ENCODE assay signal across 11 mouse cellular contexts in the genomic region with DNA sequence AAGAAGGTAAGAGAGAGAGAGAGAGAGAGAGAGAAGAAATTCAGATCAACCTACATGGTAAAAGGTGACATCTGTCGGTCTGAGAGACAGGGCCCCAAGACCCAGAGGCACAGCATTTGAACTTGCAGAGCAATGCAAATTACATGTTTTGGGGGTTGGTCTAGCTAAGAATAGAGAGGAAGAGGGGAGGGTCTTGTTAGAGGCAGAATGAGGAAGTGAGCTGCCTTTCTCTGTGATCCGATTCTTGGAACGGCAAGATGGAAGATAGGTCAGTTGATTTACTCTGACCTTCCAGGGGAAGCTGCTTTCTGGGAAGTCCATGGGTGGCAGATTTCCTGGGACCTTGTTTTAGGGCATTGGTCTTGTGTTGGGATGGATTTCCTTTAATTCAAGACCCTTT. TPM values are rescaled to one million over a fixed set of nuclear protein-coding genes. Genes with fewer than 3 reads are reported as not detected.
DNase-seq lines count a peak whose midpoint lies in the region; ATAC-seq and TF ChIP-seq lines count a peak whose summit lies in the region.
"Had no signal": no experiment of that assay in that cellular context is flagged by ENCODE, and none has a peak within 500 bp of the region (broad histone marks: within the 10 kb centered on the region; RNA-seq: fewer than 3 reads in every experiment).

No protein-coding gene starts in this region.

- no peak overlapping the region for H3K27ac ChIP-seq in liver, embryonic 12.5 days
- H3K27ac ChIP-seq: forebrain, embryonic 12.5 days; limb, embryonic 12.5 days; neural tube, embryonic 12.5 days had no signal

- peaks cover 43% of the 10 kb centered on the region for H3K4me1 ChIP-seq in G1E (ENCODE audit: insufficient read depth, low read depth, low read length)
- H3K4me1 ChIP-seq in liver, embryonic 12.5 days = peaks cover 25% of the 10 kb centered on the region
- H3K4me1 ChIP-seq: neural tube, embryonic 12.5 days had no signal

- peak overlapping the region; percentile 69 for H3K4me3 ChIP-seq in G1E (ENCODE audit: low read depth, low read length)
- H3K4me3 ChIP-seq in liver, embryonic 12.5 days = peak overlapping the region; percentile 25
- H3K4me3 ChIP-seq: forebrain, embryonic 12.5 days; limb, embryonic 12.5 days; neural tube, embryonic 12.5 days had no signal

- DNase-seq in A20 (ENCODE audit: low read depth, low spot score) (peak; percentile 91), G1E (ENCODE audit: low spot score) (peak; percentile 77)
- DNase-seq in kidney, adult 9 months = no peak
- no peak for DNase-seq in adrenal gland, postnatal 10 days
- DNase-seq in urinary bladder, adult 18-20 months (ENCODE audit: low spot score in 2 of 2) = no peak
- DNase-seq: cerebellum, postnatal 36 days had no signal

- TF ChIP-seq CTCF in G1E (IDR thresholded peaks at IDR 0.05; ENCODE audit: low read depth, low read length) = no peak

- H3K9me3 ChIP-seq in G1E (replicated peaks) = no peaks in the 10 kb centered on the region
- no peaks in the 10 kb centered on the region for H3K9me3 ChIP-seq in liver, embryonic 12.5 days (replicated peaks)
- H3K9me3 ChIP-seq: forebrain, embryonic 12.5 days; limb, embryonic 12.5 days; neural tube, embryonic 12.5 days had no signal

- WGBS in liver, embryonic 12.5 days (ENCODE audit: insufficient replicate concordance) = 12% methylated on average over 3 of the region's 3 CpGs

- peaks cover 27% of the 10 kb centered on the region for H3K36me3 ChIP-seq in G1E (replicated peaks)
- H3K36me3 ChIP-seq in liver, embryonic 12.5 days = no peaks in the 10 kb centered on the region
- H3K36me3 ChIP-seq: forebrain, embryonic 12.5 days; limb, embryonic 12.5 days; neural tube, embryonic 12.5 days had no signal

- peaks cover 10% of the 10 kb centered on the region for H3K27me3 ChIP-seq in G1E (ENCODE audit: insufficient read depth, low read length)
- H3K27me3 ChIP-seq in liver, embryonic 12.5 days (replicated peaks) = peaks cover 2% of the 10 kb centered on the region
- H3K27me3 ChIP-seq: neural tube, embryonic 12.5 days had no signal

- no peak overlapping the region for H3K9ac ChIP-seq in liver, embryonic 12.5 days
- H3K9ac ChIP-seq: forebrain, embryonic 12.5 days; limb, embryonic 12.5 days; neural tube, embryonic 12.5 days had no signal

- peak overlapping the region; percentile 48 for H3K4me2 ChIP-seq in liver, embryonic 12.5 days
- H3K4me2 ChIP-seq: forebrain, embryonic 12.5 days; limb, embryonic 12.5 days; neural tube, embryonic 12.5 days had no signal

- ATAC-seq in G1E (ENCODE audit: extremely low read depth, insufficient number of reproducible peaks, low FRiP score, poor library complexity, severe bottlenecking) = peak; percentile 78
- no peak for ATAC-seq in liver, embryonic 12.5 days
- peak; percentile 88 for ATAC-seq in neutrophil, adult 5-6 weeks (ENCODE audit: extremely low read depth, insufficient number of reproducible peaks, low FRiP score, poor library complexity, severe bottlenecking)

RNA-seq across cellular contexts. Expression of a gene that starts 15.7 kb away (rescaled TPM):
- 46.2 and 49.1 TPM in 2 replicates for total RNA-seq in G1E (2014; fragmentation: Nextera tagmentation)
- 53.7 and 60.5 TPM in 2 replicates for total RNA-seq in G1E (2017)
- 131 and 149 TPM in 2 replicates for polyA plus RNA-seq in G1E (2012)
- 3.2 and 4.8 TPM in 2 replicates for polyA plus RNA-seq in liver, embryonic 12.5 days (2016; fragmentation: Nextera tagmentation; extraction: Ambion mirVana)
- 162 and 169 TPM in 2 replicates for total RNA-seq in neutrophil, adult 5-6 weeks (2017)
- total RNA-seq in adrenal gland, postnatal 10 days (2021) = 1 to 10 TPM; 1.8 to 2.5 TPM

RNA-seq across cellular contexts. Expression of a gene that starts 32.6 kb away (rescaled TPM):
- 63.4 and 70.7 TPM in 2 replicates for total RNA-seq in G1E (2014; fragmentation: Nextera tagmentation)
- 34.7 and 52.1 TPM in 2 replicates for total RNA-seq in G1E (2017)
- polyA plus RNA-seq in G1E (2012) = 23.3 and 37.8 TPM in 2 replicates
- 28.5 and 30.8 TPM in 2 replicates for polyA plus RNA-seq in liver, embryonic 12.5 days (2016; fragmentation: Nextera tagmentation; extraction: Ambion mirVana)
- 55.9 and 94.3 TPM in 2 replicates for total RNA-seq in neutrophil, adult 5-6 weeks (2017)
- total RNA-seq in adrenal gland, postnatal 10 days (2021) = 10 to 100 TPM; 60.6 to 70.6 TPM

Comparison
In these comparisons a context has a peak if more than half of its experiments do, and no peak if none do; other contexts are left out.
1. DNase-seq: peak in A20 (single experiment) and G1E (single experiment); none in kidney, adult 9 months (single experiment), adrenal gland, postnatal 10 days (single experiment) and urinary bladder, adult 18-20 months (0 of 2).
2. RNA of a gene that starts 15.7 kb away (total RNA-seq): 162 to 169 TPM in neutrophil, adult 5-6 weeks and 46.2 to 60.5 TPM in G1E; 1.8 to 2.5 TPM in adrenal gland, postnatal 10 days; every median in the first group is over 10 times any median in the second.